Mouse (Mus musculus) ES-Bruce4 (cell line): ENCODE measurements around the gene Lkaaear1. TPM values are rescaled to one million over a fixed set of nuclear protein-coding genes. Genes with fewer than 3 reads are reported as not detected.

Experiments used
- H3K27ac ChIP-seq: 2 replicates; pipeline ENCODE4 v1.5.1; 2012; ENCODE audit warnings: low read length, inconsistent platforms; ENCODE audit not compliant: insufficient read depth
- H3K27me3 ChIP-seq: 2 replicates; pipeline ENCODE4 v1.6.1; 2012; ENCODE audit warnings: mild to moderate bottlenecking, low read length, inconsistent platforms; ENCODE audit not compliant: control insufficient read depth, poor library complexity, insufficient read depth, severe bottlenecking
- H3K36me3 ChIP-seq: 2 replicates; pipeline ENCODE4 v1.6.1; 2012; ENCODE audit warnings: inconsistent platforms, mild to moderate bottlenecking, low read length, moderate library complexity; ENCODE audit not compliant: control insufficient read depth, poor library complexity, insufficient read depth, severe bottlenecking
- H3K4me1 ChIP-seq: one replicate; pipeline ENCODE4 v1.8.1; 2011; ENCODE audit warnings: low read length; ENCODE audit not compliant: control insufficient read depth, insufficient read depth
- H3K4me3 ChIP-seq: 2 replicates; pipeline ENCODE4 v1.5.1; 2011; ENCODE audit warnings: low read depth, mild to moderate bottlenecking, low read length
- H3K9ac ChIP-seq: 2 replicates; pipeline ENCODE4 v1.6.1; 2012; ENCODE audit warnings: low read depth, mild to moderate bottlenecking, inconsistent platforms; ENCODE audit not compliant: poor library complexity, severe bottlenecking
- H3K9me3 ChIP-seq: replicated peaks from 2 replicates; pipeline ENCODE4 v1.6.1; 2012; ENCODE audit warnings: mild to moderate bottlenecking, low read length, inconsistent platforms; ENCODE audit not compliant: control insufficient read depth, poor library complexity, insufficient read depth, severe bottlenecking
- CTCF ChIP-seq: IDR thresholded peaks from one replicate; pipeline ENCODE4 v1.8.1; 2011; ENCODE audit warnings: low read depth, low read length
- EP300 ChIP-seq: IDR thresholded peaks from 2 replicates; pipeline ENCODE4 v1.6.1; 2011; ENCODE audit warnings: low read depth, low read length; ENCODE audit not compliant: insufficient read depth
- POLR2A ChIP-seq: IDR thresholded peaks from one replicate; pipeline ENCODE4 v1.8.1; 2011; ENCODE audit warnings: low read length; ENCODE audit not compliant: insufficient read depth
- polyA plus RNA-seq: library from polyadenylated mRNA; stranded (reverse); fragments of >200 nt; gene quantifications from 2 replicates; pipeline ENCODE4 v1.2.4, GENCODE M21; 2011; ENCODE audit warnings: low read depth; ENCODE audit not compliant: missing spikeins, insufficient read depth, insufficient read length

The Lkaaear1 gene
- polyA plus RNA-seq, 1 experiment: not detected

DNA sequence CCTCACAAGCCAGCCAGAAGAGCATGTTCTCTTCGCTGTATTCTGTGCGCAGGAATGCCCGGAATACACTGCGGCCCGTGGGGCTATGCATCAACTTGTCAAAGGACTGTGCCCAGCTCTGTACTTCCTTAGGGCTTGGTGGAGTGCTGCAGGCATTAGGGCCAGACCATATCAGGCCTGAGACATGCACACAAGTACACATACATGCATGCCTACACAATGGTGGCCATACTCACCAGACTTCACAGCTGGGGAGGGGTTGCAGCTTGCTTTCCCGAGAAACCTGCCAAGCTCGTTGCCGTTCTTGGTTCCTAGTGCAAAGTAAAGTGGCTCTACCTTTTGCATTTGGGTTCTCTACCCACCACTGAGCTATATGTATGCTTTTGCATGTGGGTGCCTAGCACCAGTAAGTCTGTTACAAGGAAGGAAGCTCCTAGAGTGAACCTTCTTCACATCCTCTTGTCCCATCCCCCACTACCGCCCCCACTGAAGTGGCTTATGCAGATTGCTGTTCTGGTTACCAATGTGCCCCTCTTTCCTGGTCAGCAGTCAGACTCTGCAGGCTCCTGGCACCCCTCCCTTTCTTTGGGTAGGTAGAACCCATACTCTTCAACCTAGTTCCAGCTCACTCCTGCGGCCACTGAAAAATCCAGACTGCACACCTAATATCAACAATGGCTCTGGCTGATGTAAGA is 8.6 kb downstream of the Lkaaear1 start:
- no peak overlapping the region for H3K9ac ChIP-seq
- no peak overlapping the region for H3K4me3 ChIP-seq
- no peaks in the 10 kb centered on the region for H3K27me3 ChIP-seq
- H3K4me1 ChIP-seq: no peaks in the 10 kb centered on the region
- TF ChIP-seq CTCF: no peak
- TF ChIP-seq POLR2A: no peak
- no peak for TF ChIP-seq EP300
- H3K9me3 ChIP-seq: no peaks in the 10 kb centered on the region
- no peak overlapping the region for H3K27ac ChIP-seq
- H3K36me3 ChIP-seq: 0 out of 2 replicates have a peak, but pooled peaks cover 4% of the 10 kb centered on the region

DNA sequence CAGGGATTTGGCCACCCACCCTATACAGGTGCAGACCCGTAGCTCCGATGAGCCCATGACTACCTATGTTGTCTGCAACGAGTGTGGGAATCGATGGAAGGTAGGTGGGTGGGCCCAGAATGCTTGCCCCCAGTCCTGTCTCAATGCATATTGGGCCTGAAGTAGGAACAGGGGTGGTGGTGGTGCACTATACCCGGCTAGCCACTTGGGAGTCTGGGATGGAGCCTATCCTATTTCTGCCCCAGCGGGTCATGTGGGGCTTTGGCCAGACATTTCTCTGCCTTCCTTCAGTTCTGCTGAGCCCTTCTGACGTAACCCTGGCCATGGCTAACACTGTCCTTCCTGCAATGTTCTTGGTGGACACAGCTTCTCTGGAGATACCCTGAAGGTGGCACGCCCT is 10.7 kb downstream of the Lkaaear1 start:
- no peak overlapping the region for H3K4me3 ChIP-seq
- no peaks in the 10 kb centered on the region for H3K4me1 ChIP-seq
- H3K36me3 ChIP-seq: 0 out of 2 replicates have a peak, but pooled peaks cover 4% of the 10 kb centered on the region
- no peak overlapping the region for H3K9ac ChIP-seq
- no peak overlapping the region for H3K27ac ChIP-seq
- H3K27me3 ChIP-seq: no peaks in the 10 kb centered on the region
- TF ChIP-seq POLR2A: no peak
- TF ChIP-seq CTCF: no peak
- no peak for TF ChIP-seq EP300
- H3K9me3 ChIP-seq: no peaks in the 10 kb centered on the region

DNA sequence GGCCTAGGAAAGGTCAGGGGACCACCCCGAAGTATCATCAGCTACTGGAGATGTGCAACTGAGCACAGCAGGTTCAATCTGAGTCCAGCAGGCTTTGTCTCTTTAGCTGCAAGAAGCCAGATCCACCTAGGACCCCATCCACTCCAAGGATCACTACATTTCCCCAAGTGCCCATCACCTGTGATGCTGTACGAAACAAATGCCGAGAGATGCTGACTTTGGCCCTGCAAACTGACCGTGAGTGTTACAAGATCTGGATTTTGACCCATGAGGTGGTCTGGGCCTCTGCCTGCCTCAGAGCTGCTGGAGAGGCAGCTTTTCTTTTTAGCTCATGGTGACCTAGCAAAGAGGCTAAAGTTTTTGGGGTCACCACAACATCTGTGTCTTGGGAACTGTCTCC is 12.6 kb downstream of the Lkaaear1 start:
- H3K27me3 ChIP-seq: no peaks in the 10 kb centered on the region
- no peaks in the 10 kb centered on the region for H3K9me3 ChIP-seq
- 0 out of 2 replicates have a peak, but pooled peaks cover 4% of the 10 kb centered on the region for H3K36me3 ChIP-seq
- no peak overlapping the region for H3K4me3 ChIP-seq
- H3K9ac ChIP-seq: no peak overlapping the region
- no peak overlapping the region for H3K27ac ChIP-seq
- TF ChIP-seq EP300: no peak
- no peak for TF ChIP-seq POLR2A
- no peak for TF ChIP-seq CTCF
- H3K4me1 ChIP-seq: no peaks in the 10 kb centered on the region

DNA sequence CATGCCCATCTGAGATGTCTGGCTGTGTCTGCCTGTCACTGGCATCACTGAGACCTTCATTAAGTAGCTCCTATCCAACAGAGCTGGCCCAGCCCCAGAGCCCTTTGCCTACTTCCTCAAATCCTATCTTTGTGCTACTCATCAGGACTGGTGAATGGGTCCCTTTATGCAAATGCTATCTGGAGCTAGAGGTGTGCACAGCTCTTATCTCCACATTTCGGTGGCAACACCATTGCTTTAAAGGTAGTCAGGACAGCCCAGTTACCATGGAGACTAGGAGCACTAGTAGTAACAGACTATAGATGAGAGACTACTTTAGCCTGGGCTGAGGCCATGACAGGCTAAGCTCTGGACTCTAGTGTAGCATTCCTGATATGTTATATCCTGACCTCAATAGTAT is 13.5 kb downstream of the Lkaaear1 start:
- 0 out of 2 replicates have a peak, but pooled peaks cover 4% of the 10 kb centered on the region for H3K36me3 ChIP-seq
- no peak overlapping the region for H3K4me3 ChIP-seq
- TF ChIP-seq CTCF (no peak), EP300 (no peak), POLR2A (no peak)
- H3K4me1 ChIP-seq: no peaks in the 10 kb centered on the region
- no peaks in the 10 kb centered on the region for H3K27me3 ChIP-seq
- no peak overlapping the region for H3K27ac ChIP-seq
- no peaks in the 10 kb centered on the region for H3K9me3 ChIP-seq
- H3K9ac ChIP-seq: no peak overlapping the region

DNA sequence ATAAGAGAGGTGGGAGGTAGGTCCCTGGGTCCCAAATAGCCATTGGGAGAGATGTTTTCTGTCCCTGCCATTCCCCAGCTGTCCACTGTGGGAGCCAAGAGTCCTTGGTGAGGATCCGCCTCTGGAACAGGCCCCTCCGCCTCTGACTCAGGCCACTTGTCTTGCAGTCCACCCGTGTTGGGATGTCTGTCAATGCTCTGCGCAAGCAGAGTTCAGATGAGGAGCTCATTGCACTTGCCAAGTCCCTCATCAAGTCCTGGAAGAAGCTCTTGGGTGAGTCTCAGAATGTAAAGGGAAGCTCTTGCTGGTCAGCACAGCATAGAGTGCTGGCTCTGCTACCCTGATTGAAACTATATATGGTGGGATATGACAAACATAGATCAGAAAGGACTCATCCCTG is 14.9 kb downstream of the Lkaaear1 start:
- TF ChIP-seq EP300: no peak
- TF ChIP-seq CTCF: no peak
- no peak for TF ChIP-seq POLR2A
- no peaks in the 10 kb centered on the region for H3K9me3 ChIP-seq
- H3K4me3 ChIP-seq: no peak overlapping the region
- H3K27me3 ChIP-seq: no peaks in the 10 kb centered on the region
- H3K4me1 ChIP-seq: no peaks in the 10 kb centered on the region
- H3K36me3 ChIP-seq: no peaks in the 10 kb centered on the region
- H3K9ac ChIP-seq: no peak overlapping the region
- H3K27ac ChIP-seq: no peak overlapping the region

DNA sequence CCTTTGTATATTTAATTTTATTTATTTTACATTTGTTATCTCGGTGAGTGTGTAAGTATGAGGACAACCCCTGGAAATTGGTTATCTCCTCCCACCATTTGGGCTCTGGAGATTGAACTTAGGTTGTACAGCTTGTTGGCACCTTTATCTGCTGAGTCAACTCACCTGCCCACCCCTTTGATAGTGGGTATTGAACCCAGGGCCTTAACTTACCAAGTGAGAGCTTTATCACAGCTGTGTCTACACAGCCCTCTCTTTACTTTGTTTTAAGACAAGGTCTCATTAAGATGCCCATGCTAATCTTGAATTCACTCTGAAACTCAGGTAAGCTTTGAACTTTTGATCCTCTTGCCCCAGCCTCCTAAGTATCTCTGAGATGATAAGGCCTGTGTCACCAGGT is 16.3 kb downstream of the Lkaaear1 start:
- no peaks in the 10 kb centered on the region for H3K27me3 ChIP-seq
- H3K4me1 ChIP-seq: no peaks in the 10 kb centered on the region
- no peak overlapping the region for H3K4me3 ChIP-seq
- H3K9ac ChIP-seq: no peak overlapping the region
- H3K27ac ChIP-seq: no peak overlapping the region
- H3K9me3 ChIP-seq: no peaks in the 10 kb centered on the region
- no peaks in the 10 kb centered on the region for H3K36me3 ChIP-seq
- TF ChIP-seq CTCF (no peak), EP300 (no peak), POLR2A (no peak)
